Mouse (Mus musculus) liver, embryonic 14.5 days (tissue): ENCODE results near the gene Coro1b. TPM values are rescaled to one million over a fixed set of nuclear protein-coding genes. Genes with fewer than 3 reads are reported as not detected.

ENCODE experiments used
- ATAC-seq: fragments of 200-750 bp; cut with Nextera tagmentation; 2 replicates; pipeline ENCODE4 v1.8.0; 2017; ENCODE audit warnings: moderate number of reproducible peaks, mild to moderate bottlenecking, moderate library complexity; ENCODE audit not compliant: insufficient read depth
- DNase-seq, 3 experiments: peaks; one replicate each; pipeline ENCODE4 v3.0.0-alpha.2; 2012 to 2013; ENCODE audit warnings: low read depth in 3 of 3, low spot score in 3 of 3
- H3K27ac ChIP-seq: fragments of 300-500 bp; sonication (generic); 2 replicates; pipeline ENCODE4 v1.5.1; 2014; ENCODE audit warnings: moderate library complexity, mild to moderate bottlenecking, control low read depth, inconsistent platforms
- H3K27me3 ChIP-seq: fragments of 300-500 bp; sonication (generic); 2 replicates; pipeline ENCODE4 v1.6.1; 2014; ENCODE audit warnings: mild to moderate bottlenecking, low read length, moderate library complexity; ENCODE audit not compliant: control insufficient read depth, insufficient read depth
- H3K36me3 ChIP-seq: fragments of 300-500 bp; sonication (generic); replicated peaks from 2 replicates; pipeline ENCODE4 v1.6.1; 2014; ENCODE audit warnings: low read depth; ENCODE audit not compliant: control insufficient read depth, insufficient read depth
- H3K4me1 ChIP-seq, 2 experiments: fragments of 200-500 bp in 1 of 2; fragments of 300-500 bp in 1 of 2; sonication (generic) in 1 of 2; replicated peaks; 2 replicates each; pipeline ENCODE4 v1.6.1; 2012 to 2014; ENCODE audit warnings: antibody characterized with exemption in 1 of 2, inconsistent platforms in 1 of 2, low read length in 1 of 2; ENCODE audit not compliant: control insufficient read depth in 2 of 2, insufficient read depth in 2 of 2
- H3K4me2 ChIP-seq: fragments of 300-500 bp; sonication (generic); 2 replicates; pipeline ENCODE4 v1.6.1; 2014; ENCODE audit warnings: low read depth, mild to moderate bottlenecking, control low read depth, moderate library complexity
- H3K4me3 ChIP-seq, 2 experiments: fragments of 200-500 bp in 1 of 2; fragments of 300-500 bp in 1 of 2; sonication (generic) in 1 of 2; 2 replicates each; pipeline ENCODE4 v1.5.1; 2012 to 2014; ENCODE audit warnings: low read depth in 2 of 2, low read length in 2 of 2, mild to moderate bottlenecking in 2 of 2, control low read depth in 1 of 2, inconsistent platforms in 1 of 2, moderate library complexity in 1 of 2; ENCODE audit not compliant: insufficient read depth in 1 of 2
- H3K9ac ChIP-seq: fragments of 300-500 bp; sonication (generic); replicated peaks from 2 replicates; pipeline ENCODE4 v1.6.1; 2014; ENCODE audit warnings: mild to moderate bottlenecking, control low read depth, moderate library complexity
- H3K9me3 ChIP-seq: fragments of 300-500 bp; sonication (generic); 2 replicates; pipeline ENCODE4 v1.6.1; 2016; ENCODE audit warnings: low read length, mixed read lengths; ENCODE audit not compliant: control insufficient read depth
- CTCF ChIP-seq: IDR thresholded peaks from 2 replicates; pipeline ENCODE4 v1.5.1; 2016; ENCODE audit warnings: antibody characterized with exemption, low read depth, control low read depth
- EP300 ChIP-seq: IDR thresholded peaks from 2 replicates; pipeline ENCODE4 v1.6.1; 2016; ENCODE audit warnings: antibody characterized with exemption, low read depth
- WGBS: fragments of 180-500 bp; shearing (Covaris S2); extraction: QIAGEN DNeasy Blood & Tissue Kit; methylation state at CpG from one replicate; pipeline ENCODE4 v1.1.7; 2014; ENCODE audit not compliant: insufficient replicate concordance; 5-methylcytosine and 5-hydroxymethylcytosine counted together
- polyA plus RNA-seq, 2 experiments: library from polyadenylated mRNA; depleted of rRNA in 1 of 2; stranded (reverse) in 1 of 2; unstranded in 1 of 2; fragments of >200 nt; fragmentation: Nextera tagmentation in 1 of 2; extraction: Ambion mirVana in 1 of 2; gene quantifications; 2 replicates each; pipeline versions ENCODE4 v1.2.1 to v1.2.3; 2012 to 2014

Coro1b gene
- polyA plus RNA-seq, 2 experiments: 57.5 to 59.2 TPM

- Histone ChIP-seq H3K9me3 (no peaks in the 10 kb centered on the region), H3K4me2 (peak overlapping the region; percentile 22), H3K9ac (peak overlapping the region; percentile 27), H3K36me3 (peaks cover 14% of the 10 kb centered on the region), H3K27me3 (no peaks in the 10 kb centered on the region), H3K27ac (no peak overlapping the region), H3K4me3 (peak overlapping the region; percentile 23 to 31; a peak in 3 of 4 replicates), H3K4me1 (peaks cover 0 to under 1% of the 10 kb centered on the region in 2 experiments; a peak in 2 of 4 replicates)
- TF ChIP-seq CTCF: no peak
- TF ChIP-seq EP300: no peak
- ATAC-seq (peak; percentile 34; the same call in 1 of the 2 replicates), DNase-seq (no peak)
- WGBS: 17% methylated on average over 13 of the region's 13 CpGs
Observed at GRCm38 (mm10) chr19:4154437-4155222, 6.2 kb downstream of the Coro1b start.

- no peak overlapping the region; the same call in 1 of the 2 replicates for H3K9ac ChIP-seq
- H3K4me1 ChIP-seq: no peaks in the 10 kb centered on the region; a peak in 2 of 4 replicates
- no peaks in the 10 kb centered on the region for H3K27me3 ChIP-seq
- H3K27ac ChIP-seq: no peak overlapping the region
- DNase-seq: no peak
- no peak for TF ChIP-seq CTCF
- no peak for TF ChIP-seq EP300
- H3K4me2 ChIP-seq: peak overlapping the region; percentile 8
- peaks cover 14% of the 10 kb centered on the region for H3K36me3 ChIP-seq
- H3K4me3 ChIP-seq: peak overlapping the region in 1 of 2 experiments; percentile 4; a peak in 1 of 4 replicates
- ATAC-seq: no peak
- 49% methylated on average over 6 of the region's 6 CpGs for WGBS
- H3K9me3 ChIP-seq: no peaks in the 10 kb centered on the region
Observed at GRCm38 (mm10) chr19:4155223-4156072, 7.0 kb downstream of the Coro1b start.

DNA sequence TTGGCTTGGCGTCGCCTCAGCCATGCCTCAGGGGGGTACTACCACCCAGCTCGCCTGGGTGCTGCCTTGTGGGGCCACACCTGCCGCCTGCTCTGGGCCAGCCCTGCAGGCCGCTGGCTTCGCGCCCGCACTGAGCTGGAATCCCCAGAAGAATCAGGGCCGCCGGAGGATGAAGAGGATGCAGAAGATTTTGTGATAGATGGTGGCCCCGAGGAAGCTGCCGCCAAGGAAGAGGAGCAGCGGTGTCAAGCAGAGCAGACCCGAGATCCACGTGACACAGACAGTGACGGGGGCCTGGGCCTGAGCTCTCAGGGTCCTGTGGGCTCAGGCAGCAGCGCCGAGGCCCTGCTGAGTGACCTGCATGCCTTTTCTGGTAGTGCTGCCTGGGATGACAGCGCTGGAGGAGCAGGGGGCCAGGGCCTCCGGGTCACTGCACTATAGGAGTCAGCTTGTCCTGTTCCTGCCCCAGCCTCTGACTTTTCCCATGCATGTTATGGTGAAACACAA is 7.7 kb downstream of the Coro1b start:
- WGBS: 75% methylated on average over 20 of the region's 20 CpGs
- ATAC-seq: no peak

DNA sequence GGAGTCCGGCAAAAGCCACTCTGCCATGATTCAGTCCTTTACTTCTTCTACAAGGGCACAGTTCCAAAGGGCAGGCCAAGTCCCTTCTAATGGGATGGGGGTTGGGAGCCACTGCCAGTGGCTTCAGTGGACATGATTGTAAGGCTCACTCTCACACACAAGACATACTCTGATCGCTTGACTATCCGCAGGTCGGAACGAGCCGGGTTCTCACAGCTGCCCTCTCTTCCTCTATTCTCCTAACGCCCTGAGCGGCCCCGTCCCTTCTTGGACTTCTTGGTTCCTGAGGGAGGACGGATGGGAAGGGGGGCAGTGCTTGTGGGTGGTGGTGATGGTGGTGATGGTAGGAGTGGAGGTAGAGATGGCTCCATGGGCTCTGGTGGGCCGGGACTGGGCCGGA is 8.4 kb downstream of the Coro1b start:
- WGBS: 83% methylated on average over 12 of the region's 12 CpGs
- no peak overlapping the region for H3K4me3 ChIP-seq
- no peak overlapping the region for H3K9ac ChIP-seq
- TF ChIP-seq EP300 (no peak), CTCF (no peak)
- DNase-seq (no peak), ATAC-seq (no peak)
- H3K4me1 ChIP-seq: peaks cover 0 to under 1% of the 10 kb centered on the region in 2 experiments; a peak in 3 of 4 replicates
- no peak overlapping the region for H3K4me2 ChIP-seq
- no peaks in the 10 kb centered on the region for H3K9me3 ChIP-seq
- H3K27me3 ChIP-seq: no peaks in the 10 kb centered on the region
- no peak overlapping the region for H3K27ac ChIP-seq
- peaks cover 10% of the 10 kb centered on the region for H3K36me3 ChIP-seq

More for the DNA sequence above, 7.7 kb downstream of the Coro1b start:
- Histone ChIP-seq H3K9me3 (no peaks in the 10 kb centered on the region), H3K36me3 (peaks cover 10% of the 10 kb centered on the region), H3K9ac (no peak overlapping the region), H3K4me2 (no peak overlapping the region), H3K27ac (no peak overlapping the region), H3K4me1 (no peaks in the 10 kb centered on the region; a peak in 2 of 4 replicates), H3K4me3 (no peak overlapping the region), H3K27me3 (no peaks in the 10 kb centered on the region)
- DNase-seq: no peak
- no peak for TF ChIP-seq EP300

- H3K4me1 ChIP-seq: peaks cover 9 to 11% of the 10 kb centered on the region in 2 experiments
- no peak for ATAC-seq
- TF ChIP-seq EP300: no peak
Observed at GRCm38 (mm10) chr19:4159049-4159448, 10.6 kb downstream of the Coro1b start.

More at GRCm38 (mm10) chr19:4159049-4159448, 10.6 kb downstream of the Coro1b start:
- DNase-seq: no peak
- Histone ChIP-seq H3K27me3 (no peaks in the 10 kb centered on the region), H3K9me3 (no peaks in the 10 kb centered on the region), H3K9ac (no peak overlapping the region), H3K36me3 (peaks cover 10% of the 10 kb centered on the region), H3K4me2 (no peak overlapping the region), H3K4me3 (no peak overlapping the region), H3K27ac (no peak overlapping the region)
- 87% methylated on average over 8 of the region's 8 CpGs for WGBS
